In genomic region chr10:62113865-62114647, GRCm38 (mm10) we compare ENCODE assay signal across 24 mouse cellular contexts. TPM values are rescaled to one million over a fixed set of nuclear protein-coding genes. Genes with fewer than 3 reads are reported as not detected.
A peak's percentile ranks its signal among the peaks of the same experiment; 100 is the strongest.
DNase-seq lines count a peak whose midpoint lies in the region; ATAC-seq lines count a peak whose summit lies in the region.
"Had no signal": no experiment of that assay in that cellular context is flagged by ENCODE, and none has a peak within 500 bp of the region (broad histone marks: within the 10 kb centered on the region; RNA-seq: fewer than 3 reads in every experiment).

No protein-coding gene starts in this region.

- no peaks in the 10 kb centered on the region for H3K36me3 ChIP-seq in hindbrain, embryonic 11.5 days (ENCODE audit: control insufficient read depth, insufficient read depth, low read length)
- no peaks in the 10 kb centered on the region for H3K36me3 ChIP-seq in hindbrain, embryonic 13.5 days
- H3K36me3 ChIP-seq: liver, embryonic 15.5 days; stomach, embryonic 15.5 days had no signal

- no peak for DNase-seq in hindbrain, embryonic 11.5 days (ENCODE audit: low spot score)
- DNase-seq in testis, postnatal 14 days (ENCODE audit: low spot score), result peak; percentile 70
- DNase-seq in testis, postnatal 10 days (ENCODE audit: low spot score), result no peak
- peak; percentile 56 for DNase-seq in gonadal fat pad, adult 2 months (ENCODE audit: low read depth)
- no peak for DNase-seq in heart, adult 9 months (ENCODE audit: low spot score in 2 of 2)
- DNase-seq in gastrocnemius, postnatal 10 days, result no peak
- DNase-seq: adrenal gland, postnatal 36 days; cerebellum, adult 9-11 months; kidney, adult 2 months; kidney, postnatal 14 days; right cerebral cortex, postnatal 14 days; thymus, postnatal 14 days had no signal

- WGBS in hindbrain, embryonic 11.5 days, result 60% methylated on average over 9 of the region's 9 CpGs
- WGBS in hindbrain, embryonic 13.5 days, result 50% methylated on average over 9 of the region's 9 CpGs

- peak; percentile 52; the same call in 1 of the 2 replicates for ATAC-seq in hindbrain, embryonic 11.5 days (ENCODE audit: low FRiP score)
- ATAC-seq in hindbrain, embryonic 13.5 days (ENCODE audit: low FRiP score), result no peak
- ATAC-seq: lung, postnatal 0 days had no signal

- no peak overlapping the region for H3K4me2 ChIP-seq in hindbrain, embryonic 11.5 days (replicated peaks; ENCODE audit: low read depth, low read length)
- H3K4me2 ChIP-seq in hindbrain, embryonic 13.5 days, result no peak overlapping the region
- H3K4me2 ChIP-seq: liver, embryonic 15.5 days; stomach, embryonic 15.5 days had no signal

- no peaks in the 10 kb centered on the region for H3K9me3 ChIP-seq in hindbrain, embryonic 11.5 days (ENCODE audit: control insufficient read depth, low read length)
- H3K9me3 ChIP-seq in hindbrain, embryonic 13.5 days, result no peaks in the 10 kb centered on the region
- H3K9me3 ChIP-seq: liver, embryonic 15.5 days; stomach, embryonic 15.5 days had no signal

- peaks cover 2% of the 10 kb centered on the region for H3K4me1 ChIP-seq in hindbrain, embryonic 11.5 days (replicated peaks; ENCODE audit: control insufficient read depth, insufficient read depth, low read length)
- peaks cover 27% of the 10 kb centered on the region for H3K4me1 ChIP-seq in hindbrain, embryonic 13.5 days (replicated peaks)

- no peak overlapping the region; the same call in 1 of the 2 replicates for H3K27ac ChIP-seq in hindbrain, embryonic 11.5 days (ENCODE audit: low read depth, low read length)
- H3K27ac ChIP-seq in hindbrain, embryonic 13.5 days, result no peak overlapping the region
- H3K27ac ChIP-seq: liver, embryonic 15.5 days; stomach, embryonic 15.5 days had no signal

- peaks cover 23% of the 10 kb centered on the region for H3K27me3 ChIP-seq in hindbrain, embryonic 11.5 days (ENCODE audit: control insufficient read depth, insufficient read depth, low read length)
- H3K27me3 ChIP-seq in hindbrain, embryonic 13.5 days, result peaks cover 70% of the 10 kb centered on the region
- H3K27me3 ChIP-seq: stomach, embryonic 15.5 days had no signal

- H3K4me3 ChIP-seq in hindbrain, embryonic 11.5 days (ENCODE audit: low read depth, low read length), result no peak overlapping the region
- H3K4me3 ChIP-seq in hindbrain, embryonic 13.5 days, result no peak overlapping the region
- H3K4me3 ChIP-seq: erythroblast, embryonic 14.5 days; liver, embryonic 15.5 days; stomach, embryonic 15.5 days had no signal

- H3K9ac ChIP-seq in hindbrain, embryonic 11.5 days (ENCODE audit: low read depth, low read length), result no peak overlapping the region
- H3K9ac ChIP-seq in hindbrain, embryonic 13.5 days, result no peak overlapping the region
- H3K9ac ChIP-seq: liver, embryonic 15.5 days; stomach, embryonic 15.5 days had no signal

RNA-seq across cellular contexts. Expression of gene Neurog3, which starts 18.8 kb away (rescaled TPM):
- polyA plus RNA-seq in hindbrain, embryonic 11.5 days (2014; fragmentation: Nextera tagmentation; extraction: Ambion mirVana), result 2.1 and 2.5 TPM in 2 replicates
- polyA plus RNA-seq in hindbrain, embryonic 13.5 days (2015; fragmentation: Nextera tagmentation; extraction: Ambion mirVana), result 0.30 and 0.65 TPM in 2 replicates
- not detected in 2 replicates for polyA plus RNA-seq in gonadal fat pad, adult 2 months (2012; rRNA removed)
- total RNA-seq in gastrocnemius, postnatal 10 days (2021), result not detected
- total RNA-seq: adrenal gland, postnatal 36 days; gastrocnemius, postnatal 4 days; layer of hippocampus, postnatal 10 days; left cerebral cortex, postnatal 10 days; megakaryocyte progenitor cell, adult 5-6 weeks had no signal
- polyA plus RNA-seq: erythroblast, embryonic 14.5 days; heart, embryonic 16.5 days; kidney, adult 2 months; limb, embryonic 14.5 days; liver, embryonic 15.5 days; lung, postnatal 0 days; spleen, adult 2 months had no signal

RNA-seq across cellular contexts. Expression of gene Fam241b, which starts 29.7 kb away (rescaled TPM):
- 6.7 and 7.2 TPM in 2 replicates for polyA plus RNA-seq in hindbrain, embryonic 11.5 days (2014; fragmentation: Nextera tagmentation; extraction: Ambion mirVana)
- polyA plus RNA-seq in hindbrain, embryonic 13.5 days (2015; fragmentation: Nextera tagmentation; extraction: Ambion mirVana), result 111 and 113 TPM in 2 replicates
- polyA plus RNA-seq in gonadal fat pad, adult 2 months (2012; rRNA removed), result 9.2 and 10.7 TPM in 2 replicates
- under 1 TPM; 0.52 to 0.70 TPM for total RNA-seq in gastrocnemius, postnatal 10 days (2021)
- total RNA-seq: megakaryocyte progenitor cell, adult 5-6 weeks had no signal

Comparison
In these comparisons a context has a peak if more than half of its experiments do, and no peak if none do; other contexts are left out.
1. DNase-seq: peak in testis, postnatal 14 days (single experiment) and gonadal fat pad, adult 2 months (single experiment); none in hindbrain, embryonic 11.5 days (single experiment), testis, postnatal 10 days (single experiment), heart, adult 9 months (0 of 2) and gastrocnemius, postnatal 10 days (single experiment).